Mouse (Mus musculus) hindbrain, embryonic 16.5 days (tissue): ENCODE data around the gene Gramd1a. TPM values are rescaled to one million over a fixed set of nuclear protein-coding genes. Genes with fewer than 3 reads are reported as not detected.

Experiments
- ATAC-seq: fragments of 200-750 bp; cut with Nextera tagmentation; 2 replicates; pipeline ENCODE4 v1.8.0; 2017; ENCODE audit warnings: moderate TSS enrichment, moderate library complexity
- H3K27ac ChIP-seq: fragments of 300-500 bp; sonication (generic); 2 replicates; pipeline ENCODE4 v1.5.1; 2014; ENCODE audit warnings: low read depth, mild to moderate bottlenecking, control low read depth, low read length, moderate library complexity
- H3K27me3 ChIP-seq: fragments of 300-500 bp; sonication (generic); replicated peaks from 2 replicates; pipeline ENCODE4 v1.6.1; 2014; ENCODE audit warnings: low read length; ENCODE audit not compliant: control insufficient read depth, insufficient read depth
- H3K36me3 ChIP-seq: fragments of 300-500 bp; sonication (generic); 2 replicates; pipeline ENCODE4 v1.6.1; 2014; ENCODE audit warnings: mild to moderate bottlenecking, low read length, moderate library complexity, mixed read lengths; ENCODE audit not compliant: control insufficient read depth, insufficient read depth
- H3K4me1 ChIP-seq: fragments of 300-500 bp; sonication (generic); 2 replicates; pipeline ENCODE4 v1.6.1; 2014; ENCODE audit warnings: low read depth, low read length; ENCODE audit not compliant: control insufficient read depth, insufficient read depth
- H3K4me2 ChIP-seq: fragments of 300-500 bp; sonication (generic); 2 replicates; pipeline ENCODE4 v1.6.1; 2014; ENCODE audit warnings: mild to moderate bottlenecking, low read length, control low read depth, moderate library complexity
- H3K4me3 ChIP-seq: fragments of 300-500 bp; sonication (generic); 2 replicates; pipeline ENCODE4 v1.5.1; 2014; ENCODE audit warnings: mild to moderate bottlenecking, low read length, control low read depth, moderate library complexity
- H3K9ac ChIP-seq: fragments of 300-500 bp; sonication (generic); 2 replicates; pipeline ENCODE4 v1.6.1; 2014; ENCODE audit warnings: low read depth, mild to moderate bottlenecking, control low read depth, low read length, moderate library complexity
- H3K9me3 ChIP-seq: fragments of 300-500 bp; sonication (generic); 2 replicates; pipeline ENCODE4 v1.6.1; 2014; ENCODE audit warnings: mild to moderate bottlenecking, low read length, moderate library complexity; ENCODE audit not compliant: control insufficient read depth
- WGBS: fragments of 180-500 bp; shearing (Covaris S2); extraction: QIAGEN DNeasy Blood & Tissue Kit; methylation state at CpG from one replicate; pipeline ENCODE4 v1.1.7; 2014; 5-methylcytosine and 5-hydroxymethylcytosine counted together
- polyA plus RNA-seq: library from polyadenylated mRNA; unstranded; fragments of >200 nt; fragmentation: Nextera tagmentation; extraction: Ambion mirVana; gene quantifications from 2 replicates; pipeline ENCODE4 v1.2.1, GENCODE M21; 2015

The Gramd1a gene
- polyA plus RNA-seq, 1 experiment from 2014 or later, result 203 TPM

GRCm38 (mm10) chr7:31126851-31127724 is 28.6 kb downstream of the Gramd1a start, which contains the start of gene Scn1b:
Scn1b (minus strand) TSS chr7:31127003.
- Histone ChIP-seq H3K27me3 (peaks cover 8% of the 10 kb centered on the region; the same call in 1 of the 2 replicates), H3K9me3 (no peaks in the 10 kb centered on the region), H3K27ac (peak within 1 kb of the TSS; percentile 55), H3K9ac (peak within 1 kb of the TSS; percentile 74), H3K36me3 (peaks cover 31% of the 10 kb centered on the region), H3K4me2 (peak within 1 kb of the TSS; percentile 95), H3K4me1 (peaks cover 20% of the 10 kb centered on the region), H3K4me3 (peak within 1 kb of the TSS; percentile 57)
- peak; percentile 52 for ATAC-seq
- WGBS, result 2% methylated on average over 41 of the region's 60 CpGs

DNA sequence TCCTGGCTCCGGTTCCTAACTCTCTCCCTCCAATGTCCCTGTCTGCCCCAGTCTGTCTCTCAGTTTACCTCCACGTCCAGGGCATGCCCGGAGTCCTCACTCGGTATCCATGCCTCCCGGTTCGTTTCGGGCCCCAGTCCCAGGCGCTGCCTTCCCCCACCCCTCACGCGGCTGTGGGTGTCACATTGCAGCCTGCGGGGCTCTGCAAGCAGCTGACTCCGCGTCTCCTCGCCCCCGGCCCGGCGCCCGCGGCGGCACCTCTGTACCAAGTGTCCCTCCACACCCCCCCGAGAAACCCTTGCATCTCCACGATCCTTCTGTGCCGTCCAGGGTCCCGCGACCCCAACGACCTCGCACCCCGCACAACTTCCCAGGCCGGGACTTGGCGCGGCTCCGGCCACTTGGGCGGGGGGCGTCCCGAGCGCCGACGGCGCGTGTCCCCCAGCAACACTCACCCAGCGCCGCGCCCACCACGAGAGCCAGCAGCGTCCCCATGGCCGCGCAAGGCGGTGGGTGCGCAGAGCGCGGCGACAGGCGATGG is 29.4 kb downstream of the Gramd1a start:
- Histone ChIP-seq H3K4me2 (peak overlapping the region; percentile 95), H3K9ac (peak overlapping the region; percentile 74), H3K9me3 (no peaks in the 10 kb centered on the region), H3K4me3 (peak overlapping the region; percentile 57), H3K4me1 (peaks cover 20% of the 10 kb centered on the region), H3K36me3 (peaks cover 23% of the 10 kb centered on the region), H3K27ac (peak overlapping the region; percentile 55), H3K27me3 (peaks cover 8% of the 10 kb centered on the region; the same call in 1 of the 2 replicates)
- no peak for ATAC-seq
- WGBS, result 2% methylated on average over 37 of the region's 53 CpGs

DNA sequence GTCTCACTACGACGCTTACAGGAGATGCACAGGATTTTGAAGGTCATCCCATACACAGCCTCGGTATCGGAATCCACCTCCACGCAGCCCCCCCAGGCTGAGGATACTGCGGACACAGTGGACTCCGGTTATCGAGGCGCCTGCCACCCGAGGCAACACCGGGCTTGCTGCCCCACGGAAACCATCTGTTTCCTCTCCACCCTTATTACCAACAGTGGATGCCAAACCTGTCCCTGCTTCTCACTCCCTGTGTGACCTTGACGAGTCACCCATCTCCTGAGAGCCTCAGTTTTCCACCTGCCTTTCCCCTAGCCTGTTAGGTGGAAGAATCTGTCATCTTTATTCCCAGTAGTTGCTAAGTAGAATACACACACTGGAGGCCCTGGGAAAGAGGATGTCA is 30.6 kb downstream of the Gramd1a start:
- H3K4me3 ChIP-seq, result no peak overlapping the region
- H3K27ac ChIP-seq, result no peak overlapping the region
- 81% methylated on average over 13 of the region's 13 CpGs for WGBS
- H3K9me3 ChIP-seq, result no peaks in the 10 kb centered on the region
- H3K36me3 ChIP-seq, result peaks cover 14% of the 10 kb centered on the region
- H3K4me1 ChIP-seq, result peaks cover 20% of the 10 kb centered on the region
- no peak for ATAC-seq
- H3K4me2 ChIP-seq, result no peak overlapping the region
- no peak overlapping the region for H3K9ac ChIP-seq
- H3K27me3 ChIP-seq, result peaks cover 8% of the 10 kb centered on the region; the same call in 1 of the 2 replicates

- no peak for ATAC-seq
- H3K27ac ChIP-seq, result no peak overlapping the region
- 85% methylated on average over 5 of the region's 5 CpGs for WGBS
- H3K9me3 ChIP-seq, result no peaks in the 10 kb centered on the region
- no peak overlapping the region for H3K4me3 ChIP-seq
- peaks cover 8% of the 10 kb centered on the region; the same call in 1 of the 2 replicates for H3K27me3 ChIP-seq
- peaks cover 9% of the 10 kb centered on the region for H3K36me3 ChIP-seq
- no peak overlapping the region for H3K9ac ChIP-seq
- H3K4me1 ChIP-seq, result peaks cover 20% of the 10 kb centered on the region
- no peak overlapping the region for H3K4me2 ChIP-seq
These were observed 31.3 kb downstream of the Gramd1a start for GRCm38 (mm10) chr7:31124381-31124780.

DNA sequence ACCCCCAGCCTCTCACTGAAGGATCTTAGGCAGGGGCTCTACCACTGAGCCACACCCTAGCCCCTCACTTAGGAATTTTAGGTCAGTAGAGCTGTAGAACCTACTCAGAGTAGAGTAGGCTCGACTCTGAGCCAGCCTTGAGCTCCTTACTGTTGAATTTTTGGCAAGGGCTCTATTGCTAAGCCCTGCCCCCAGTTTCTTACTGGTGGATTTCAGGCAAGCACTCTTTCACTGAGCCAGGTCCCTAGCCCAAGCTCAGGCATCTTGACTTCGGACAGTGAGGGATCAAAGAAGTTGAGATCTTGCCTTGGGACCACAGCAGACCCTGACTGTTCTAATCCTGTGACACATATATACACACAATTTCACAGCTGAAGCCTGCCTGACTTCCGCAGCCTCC is 32.0 kb downstream of the Gramd1a start:
- no peak for ATAC-seq
- 79% methylated on average over 3 of the region's 3 CpGs for WGBS
- H3K27ac ChIP-seq, result no peak overlapping the region
- H3K4me2 ChIP-seq, result no peak overlapping the region
- H3K4me3 ChIP-seq, result no peak overlapping the region
- peaks cover 5% of the 10 kb centered on the region; the same call in 1 of the 2 replicates for H3K36me3 ChIP-seq
- no peaks in the 10 kb centered on the region for H3K9me3 ChIP-seq
- H3K4me1 ChIP-seq, result peaks cover 20% of the 10 kb centered on the region
- H3K9ac ChIP-seq, result no peak overlapping the region
- H3K27me3 ChIP-seq, result peaks cover 8% of the 10 kb centered on the region; the same call in 1 of the 2 replicates

DNA sequence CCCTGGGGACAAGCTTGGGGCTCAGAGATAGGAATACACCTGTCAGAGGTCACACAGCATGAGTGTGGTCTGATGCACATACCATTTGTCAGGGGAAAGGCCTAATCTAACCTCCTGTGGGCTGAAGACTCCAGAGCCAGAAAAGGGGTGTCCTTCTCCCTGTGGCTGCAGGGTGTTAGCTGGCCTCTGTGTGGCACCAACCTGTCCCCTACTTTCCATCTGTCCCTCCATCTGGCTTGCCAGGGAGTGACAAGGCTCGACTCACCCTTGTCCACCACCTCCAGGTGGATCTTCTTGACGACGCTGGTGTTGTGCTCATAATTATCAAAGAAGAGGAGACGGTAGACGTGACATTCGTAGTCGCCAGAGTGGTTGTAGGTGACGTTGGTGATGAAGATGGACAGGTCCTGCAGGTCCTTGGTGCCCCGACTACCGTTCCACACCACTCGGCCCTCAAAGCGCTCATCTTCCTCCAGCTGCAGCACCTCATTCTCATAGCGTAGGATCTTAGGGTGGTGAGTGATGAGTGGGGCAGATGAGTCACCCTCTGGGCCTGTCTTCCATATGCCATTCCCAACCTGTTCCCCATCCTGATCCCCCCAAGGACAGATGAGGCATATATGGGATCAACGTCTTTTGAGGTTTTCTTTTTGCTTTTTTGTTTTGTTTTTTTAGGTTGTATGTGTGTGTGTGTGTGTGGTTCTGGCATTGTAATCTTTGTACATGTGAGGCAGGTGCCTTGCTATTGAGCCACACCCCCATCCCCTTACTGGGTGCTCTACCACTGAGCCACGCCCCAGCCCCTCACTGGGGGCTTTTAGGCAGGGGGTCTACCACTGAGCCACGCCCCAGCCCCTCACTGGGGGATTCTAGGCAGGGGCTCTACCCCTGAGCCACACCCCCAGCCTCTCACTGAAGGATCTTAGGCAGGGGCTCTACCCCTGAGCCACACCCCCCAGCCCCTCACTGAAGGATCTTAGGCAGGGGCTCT is 32.8 kb downstream of the Gramd1a start:
- ATAC-seq, result no peak

DNA sequence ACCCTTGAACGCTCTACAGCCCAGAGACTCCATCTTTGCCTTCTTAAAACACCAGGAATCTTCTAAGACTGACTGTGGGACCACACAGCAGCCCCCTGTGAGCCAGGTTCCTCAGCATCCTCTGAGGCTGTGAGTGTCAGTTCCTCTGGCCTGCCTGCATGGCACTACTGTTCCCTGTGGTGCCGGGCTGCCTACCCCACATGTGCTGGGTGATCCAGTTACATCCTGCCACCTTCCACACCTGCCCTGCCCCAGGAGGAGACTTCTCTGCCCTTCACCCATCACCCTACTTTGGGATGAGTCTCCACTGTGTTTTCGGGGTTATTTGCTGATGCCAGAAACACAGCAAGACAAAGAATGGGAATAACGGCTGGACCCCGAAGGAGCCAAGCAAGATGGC is 36.1 kb downstream of the Gramd1a start:
- H3K4me2 ChIP-seq, result no peak overlapping the region
- peaks cover 2% of the 10 kb centered on the region for H3K27me3 ChIP-seq
- WGBS, result 87% methylated on average over 5 of the region's 5 CpGs
- H3K4me1 ChIP-seq, result no peaks in the 10 kb centered on the region
- H3K36me3 ChIP-seq, result no peaks in the 10 kb centered on the region
- no peak overlapping the region for H3K9ac ChIP-seq
- ATAC-seq, result no peak
- no peak overlapping the region for H3K27ac ChIP-seq
- no peak overlapping the region for H3K4me3 ChIP-seq
- H3K9me3 ChIP-seq, result no peaks in the 10 kb centered on the region

More for the DNA sequence above, 32.8 kb downstream of the Gramd1a start:
- no peaks in the 10 kb centered on the region for H3K36me3 ChIP-seq
- no peak overlapping the region for H3K4me2 ChIP-seq
- H3K9ac ChIP-seq, result no peak overlapping the region
- 91% methylated on average over 16 of the region's 16 CpGs for WGBS
- H3K4me1 ChIP-seq, result peaks cover 20% of the 10 kb centered on the region
- no peaks in the 10 kb centered on the region for H3K9me3 ChIP-seq
- no peak overlapping the region for H3K27ac ChIP-seq
- H3K27me3 ChIP-seq, result peaks cover 8% of the 10 kb centered on the region; the same call in 1 of the 2 replicates
- no peak overlapping the region for H3K4me3 ChIP-seq

- no peaks in the 10 kb centered on the region; the same call in 1 of the 2 replicates for H3K27me3 ChIP-seq
- no peaks in the 10 kb centered on the region for H3K36me3 ChIP-seq
- H3K9ac ChIP-seq, result no peak overlapping the region
- 0 out of 2 replicates have a peak, but pooled peaks have one; percentile 16 for ATAC-seq
- H3K4me3 ChIP-seq, result no peak overlapping the region
- no peaks in the 10 kb centered on the region for H3K9me3 ChIP-seq
- 64% methylated on average over 7 of the region's 7 CpGs for WGBS
- no peak overlapping the region for H3K27ac ChIP-seq
- no peaks in the 10 kb centered on the region for H3K4me1 ChIP-seq
- H3K4me2 ChIP-seq, result no peak overlapping the region
These were observed 37.2 kb downstream of the Gramd1a start for GRCm38 (mm10) chr7:31118486-31118885.
